10 mouse cellular contexts compared by ENCODE assay signal in genomic region chrX:101334606-101335005, GRCm38 (mm10). TPM values are rescaled to one million over a fixed set of nuclear protein-coding genes. Genes with fewer than 3 reads are reported as not detected.
DNase-seq lines count a peak whose midpoint lies in the region; TF ChIP-seq lines count a peak whose summit lies in the region.
"Had no signal": no experiment of that assay in that cellular context is flagged by ENCODE, and none has a peak within 500 bp of the region (broad histone marks: within the 10 kb centered on the region; RNA-seq: fewer than 3 reads in every experiment).

No protein-coding gene starts in this region.

- DNase-seq in embryo, embryonic 10.5 days (ENCODE audit: low spot score): peak; percentile 40
- DNase-seq in embryo, embryonic 10 days (ENCODE audit: low spot score): no peak
- peak; percentile 4 for DNase-seq in lung, adult 2 months
- no peak for DNase-seq in lung, postnatal 4 days
- peak; percentile 43 for DNase-seq in testis, postnatal 10 days (ENCODE audit: low spot score)
- no peak for DNase-seq in right cerebral cortex, postnatal 25 days
- no peak for DNase-seq in layer of hippocampus, postnatal 36 days

- peak; percentile 23; the same call in 1 of the 2 replicates for TF ChIP-seq CTCF in lung, adult 2 months (IDR thresholded peaks at IDR 0.05; ENCODE audit: insufficient read depth, low read length)
- peak; percentile 17; the same call in 1 of the 2 replicates for TF ChIP-seq CTCF in cortical plate, adult 2 months (IDR thresholded peaks at IDR 0.05; ENCODE audit: extremely low read depth, insufficient read depth, low read length)

- TF ChIP-seq POLR2A in lung, adult 2 months (IDR thresholded peaks at IDR 0.05; ENCODE audit: borderline replicate concordance, extremely low read depth, low read depth, low read length): no peak
- no peak for TF ChIP-seq POLR2A in cortical plate, adult 2 months (IDR thresholded peaks at IDR 0.05; ENCODE audit: extremely low read depth, insufficient read depth, low read length)

- no peak overlapping the region for H3K27ac ChIP-seq in cortical plate, adult 2 months (ENCODE audit: insufficient read depth, low read length)
- H3K27ac ChIP-seq: midbrain, embryonic 12.5 days had no signal

- no peak overlapping the region for H3K4me3 ChIP-seq in lung, adult 2 months (replicated peaks; ENCODE audit: extremely low read depth, low read depth, low read length)
- no peak overlapping the region for H3K4me3 ChIP-seq in cortical plate, adult 2 months (ENCODE audit: insufficient read depth, low read length)
- H3K4me3 ChIP-seq: midbrain, embryonic 12.5 days had no signal

- WGBS in lung, adult 2 months: 90% methylated on average over 5 of the region's 5 CpGs

- H3K4me1 ChIP-seq in lung, adult 2 months (ENCODE audit: control insufficient read depth, insufficient read depth, low read length): no peaks in the 10 kb centered on the region; the same call in 1 of the 2 replicates
- H3K4me1 ChIP-seq in cortical plate, adult 2 months (ENCODE audit: control insufficient read depth, insufficient read depth, low read length): peaks cover 3% of the 10 kb centered on the region; the same call in 1 of the 2 replicates

RNA-seq across cellular contexts. Expression of gene Nlgn3, which starts 35.6 kb away (rescaled TPM):
- 0.23 and 0.57 TPM in 2 replicates for polyA plus RNA-seq in lung, adult 2 months (2012; rRNA removed)
- polyA plus RNA-seq in cortical plate, adult 2 months (2012; rRNA removed): 49.1 and 51.5 TPM in 2 replicates
- total RNA-seq in layer of hippocampus, postnatal 36 days (2021): 100 to 1,000 TPM; 186 to 189 TPM
- total RNA-seq: hematopoietic stem cell, adult 5-6 weeks had no signal

RNA-seq across cellular contexts. Expression of gene Gjb1, which starts 41.6 kb away (rescaled TPM):
- polyA plus RNA-seq in lung, adult 2 months (2012; rRNA removed): 6.2 and 7.2 TPM in 2 replicates
- 24.2 and 34.6 TPM in 2 replicates for polyA plus RNA-seq in cortical plate, adult 2 months (2012; rRNA removed)
- 10 to 100 TPM; 10.3 to 13.0 TPM for total RNA-seq in layer of hippocampus, postnatal 36 days (2021)
- total RNA-seq: hematopoietic stem cell, adult 5-6 weeks had no signal
- polyA plus RNA-seq: midbrain, embryonic 12.5 days had no signal

Comparison
In these comparisons a context has a peak if more than half of its experiments do, and no peak if none do; other contexts are left out.
1. DNase-seq: peak in embryo, embryonic 10.5 days (single experiment), lung, adult 2 months (single experiment) and testis, postnatal 10 days (single experiment); none in embryo, embryonic 10 days (single experiment), lung, postnatal 4 days (0 of 2), right cerebral cortex, postnatal 25 days (single experiment) and layer of hippocampus, postnatal 36 days (0 of 2).
2. RNA of gene Nlgn3, which starts 35.6 kb away (polyA plus RNA-seq): 49.1 to 51.5 TPM in cortical plate, adult 2 months; 0.23 to 0.57 TPM in lung, adult 2 months; every median in the first group is over 10 times any median in the second.